Mouse (Mus musculus) heart, embryonic 11.5 days (tissue): Measurements from ENCODE around the gene Serpina3a. TPM values are rescaled to one million over a fixed set of nuclear protein-coding genes. Genes with fewer than 3 reads are reported as not detected.

Experiments used
- ATAC-seq: fragments of 200-750 bp; cut with Nextera tagmentation; replicated peaks from 2 replicates; pipeline ENCODE4 v1.8.0; 2017; ENCODE audit warnings: moderate library complexity; ENCODE audit not compliant: insufficient number of reproducible peaks, low FRiP score, low TSS enrichment
- H3K27ac ChIP-seq: fragments of 300-500 bp; sonication (generic); 2 replicates; pipeline ENCODE4 v1.5.1; 2014; ENCODE audit warnings: mild to moderate bottlenecking, low read depth, low read length
- H3K27me3 ChIP-seq: fragments of 300-500 bp; sonication (generic); 2 replicates; pipeline ENCODE4 v1.6.1; 2014; ENCODE audit warnings: mild to moderate bottlenecking, low read length, mixed read lengths; ENCODE audit not compliant: control insufficient read depth, insufficient read depth
- H3K36me3 ChIP-seq: fragments of 300-500 bp; sonication (generic); 2 replicates; pipeline ENCODE4 v1.6.1; 2014; ENCODE audit warnings: mild to moderate bottlenecking, low read length, moderate library complexity, mixed read lengths; ENCODE audit not compliant: control insufficient read depth, insufficient read depth
- H3K4me1 ChIP-seq: fragments of 300-500 bp; sonication (generic); 2 replicates; pipeline ENCODE4 v1.6.1; 2014; ENCODE audit warnings: low read length; ENCODE audit not compliant: control insufficient read depth, insufficient read depth
- H3K4me2 ChIP-seq: fragments of 300-500 bp; sonication (generic); 2 replicates; pipeline ENCODE4 v1.6.1; 2014; ENCODE audit warnings: mild to moderate bottlenecking, moderate library complexity
- H3K4me3 ChIP-seq: fragments of 300-500 bp; sonication (generic); 2 replicates; pipeline ENCODE4 v1.5.1; 2014; ENCODE audit warnings: low read depth, low read length
- H3K9ac ChIP-seq: fragments of 300-500 bp; sonication (generic); 2 replicates; pipeline ENCODE4 v1.6.1; 2014; ENCODE audit warnings: mild to moderate bottlenecking, low read depth, low read length, moderate library complexity
- H3K9me3 ChIP-seq: fragments of 300-500 bp; sonication (generic); replicated peaks from 2 replicates; pipeline ENCODE4 v1.6.1; 2016; ENCODE audit warnings: low read length; ENCODE audit not compliant: control insufficient read depth
- WGBS: fragments of 180-500 bp; shearing (Covaris S2); extraction: QIAGEN DNeasy Blood & Tissue Kit; methylation state at CpG from one replicate; pipeline ENCODE4 v1.1.7; 2014; ENCODE audit not compliant: insufficient replicate concordance; 5-methylcytosine and 5-hydroxymethylcytosine counted together
- polyA plus RNA-seq: library from polyadenylated mRNA; unstranded; fragments of >200 nt; fragmentation: Nextera tagmentation; extraction: Ambion mirVana; gene quantifications from 2 replicates; pipeline ENCODE4 v1.2.1, GENCODE M21; 2014

Gene Serpina3a
- polyA plus RNA-seq, 1 experiment from 2014 or later = not detected

- Histone ChIP-seq H3K4me1 (no peaks in the 10 kb centered on the region), H3K9me3 (no peaks in the 10 kb centered on the region), H3K4me2 (no peak overlapping the region), H3K27ac (no peak overlapping the region), H3K36me3 (no peaks in the 10 kb centered on the region), H3K27me3 (no peaks in the 10 kb centered on the region), H3K4me3 (no peak overlapping the region), H3K9ac (no peak overlapping the region)
- WGBS = 62% methylated on average over 3 of the region's 3 CpGs
- no peak for ATAC-seq
Observed at GRCm38 (mm10) chr12:104153041-104153645, 40.6 kb downstream of the Serpina3a start.

GRCm38 (mm10) chr12:104153656-104154055 lies 41.1 kb downstream of the Serpina3a start, which contains the start of gene Serpina3c:
Serpina3c (minus strand) TSS chr12:104153870.
- H3K4me3 ChIP-seq = no peak within 1 kb of the TSS
- no peak within 1 kb of the TSS for H3K27ac ChIP-seq
- WGBS = 90% methylated on average over 2 of the region's 2 CpGs
- no peaks in the 10 kb centered on the region for H3K9me3 ChIP-seq
- H3K9ac ChIP-seq = no peak within 1 kb of the TSS
- no peaks in the 10 kb centered on the region for H3K27me3 ChIP-seq
- no peak for ATAC-seq
- H3K4me2 ChIP-seq = no peak within 1 kb of the TSS
- H3K36me3 ChIP-seq = no peaks in the 10 kb centered on the region
- no peaks in the 10 kb centered on the region for H3K4me1 ChIP-seq

Other genes with a start within 250 kb of the Serpina3a start
- gene Serpina1a, start 249.2 kb upstream of the Serpina3a start, polyA plus RNA-seq = 1.6 and 4.5 TPM in 2 replicates
- gene Serpina1c, start 207.8 kb upstream of the Serpina3a start, polyA plus RNA-seq = 0.23 and 0.87 TPM in 2 replicates
- 0.42 TPM in 1 of 2 replicates, not detected in the other for gene Serpina1e, start 153.7 kb upstream of the Serpina3a start, polyA plus RNA-seq
- 0.16 TPM in 1 of 2 replicates, not detected in the other for gene Serpina11, start 122.8 kb upstream of the Serpina3a start, polyA plus RNA-seq
- 0.04 and 0.21 TPM in 2 replicates for gene Serpina9, start 99.0 kb upstream of the Serpina3a start, polyA plus RNA-seq
- gene Serpina12, start 68.3 kb upstream of the Serpina3a start, polyA plus RNA-seq = 0.10 TPM in 1 of 2 replicates, not detected in the other
- not detected in 2 replicates for gene Serpina5, start 11.6 kb upstream of the Serpina3a start, polyA plus RNA-seq
- 0.17 and 0.55 TPM in 2 replicates for gene Serpina3b, start 15.3 kb downstream of the Serpina3a start, polyA plus RNA-seq
- gene Serpina3c, start 41.1 kb downstream of the Serpina3a start, polyA plus RNA-seq = 0.25 TPM in 1 of 2 replicates, not detected in the other
- gene Serpina3f, start 101.8 kb downstream of the Serpina3a start, polyA plus RNA-seq = not detected in 2 replicates
- 1.0 and 1.1 TPM in 2 replicates for gene Serpina3g, start 123.5 kb downstream of the Serpina3a start, polyA plus RNA-seq
- not detected in 2 replicates for gene Serpina3i, start 150.4 kb downstream of the Serpina3a start, polyA plus RNA-seq
- not detected in 2 replicates for gene Serpina3j, start 201.8 kb downstream of the Serpina3a start, polyA plus RNA-seq
- gene Serpina3k, start 225.8 kb downstream of the Serpina3a start, polyA plus RNA-seq = not detected in 2 replicates
- not detected in 2 replicates for gene Serpina3m, start 225.8 kb downstream of the Serpina3a start, polyA plus RNA-seq